Mouse (Mus musculus) hindbrain, postnatal 0 days (tissue): ENCODE measurements at regions not wholly inside any gene's neighbourhood (a gene's known extent, or its start where the extent isn't known, plus 50 kb on each side); places are given as distances from the start of the nearest gene placed in this dataset.
"Not testable (repeated sequence)": the region's sequence is repeated elsewhere in the genome, so short reads cannot be mapped to it uniquely, and the experiment has no call there.

Source experiments
- ATAC-seq: fragments of 200-750 bp; cut with Nextera tagmentation; 2 replicates; pipeline ENCODE4 v1.8.0; 2017; ENCODE audit warnings: mild to moderate bottlenecking, moderate TSS enrichment, moderate library complexity
- DNase-seq: peaks from one replicate; pipeline ENCODE4 v3.0.0-alpha.2; 2015; ENCODE audit warnings: low spot score
- H3K27ac ChIP-seq: fragments of 300-500 bp; sonication (generic); 2 replicates; pipeline ENCODE4 v1.5.1; 2014; ENCODE audit warnings: mild to moderate bottlenecking
- H3K27me3 ChIP-seq: fragments of 300-500 bp; sonication (generic); 2 replicates; pipeline ENCODE4 v1.6.1; 2014; ENCODE audit warnings: low read length, mixed read lengths; ENCODE audit not compliant: insufficient read depth
- H3K36me3 ChIP-seq: fragments of 300-500 bp; sonication (generic); 2 replicates; pipeline ENCODE4 v1.6.1; 2014; ENCODE audit warnings: low read length, mixed read lengths; ENCODE audit not compliant: insufficient read depth
- H3K4me1 ChIP-seq: fragments of 300-500 bp; sonication (generic); 2 replicates; pipeline ENCODE4 v1.6.1; 2014; ENCODE audit warnings: antibody characterized with exemption, low read length, mixed read lengths; ENCODE audit not compliant: insufficient read depth
- H3K4me2 ChIP-seq: fragments of 300-500 bp; sonication (generic); 2 replicates; pipeline ENCODE4 v1.6.1; 2014; ENCODE audit warnings: low read depth, mild to moderate bottlenecking, low read length, moderate library complexity, mixed read lengths
- H3K4me3 ChIP-seq: fragments of 300-500 bp; sonication (generic); 2 replicates; pipeline ENCODE4 v1.5.1; 2014; ENCODE audit warnings: low read length
- H3K9ac ChIP-seq: fragments of 300-500 bp; sonication (generic); replicated peaks from 2 replicates; pipeline ENCODE4 v1.6.1; 2014; ENCODE audit warnings: mild to moderate bottlenecking, low read length, moderate library complexity, mixed read lengths
- H3K9me3 ChIP-seq: fragments of 300-500 bp; sonication (generic); 2 replicates; pipeline ENCODE4 v1.6.1; 2016; ENCODE audit warnings: low read length, mixed read lengths
- CTCF ChIP-seq: IDR thresholded peaks from 2 replicates; pipeline ENCODE4 v1.5.1; 2016; ENCODE audit warnings: antibody characterized with exemption, control low read depth, low read depth
- WGBS: fragments of 180-500 bp; shearing (Covaris S2); extraction: QIAGEN DNeasy Blood & Tissue Kit; methylation state at CpG from one replicate; pipeline ENCODE4 v1.1.7; 2014; 5-methylcytosine and 5-hydroxymethylcytosine counted together

- no peaks in the 10 kb centered on the region for H3K36me3 ChIP-seq
- WGBS: 96% methylated on average over 2 of the region's 2 CpGs
- ATAC-seq (no peak), DNase-seq (no peak)
- no peak overlapping the region for H3K27ac ChIP-seq
- no peaks in the 10 kb centered on the region for H3K27me3 ChIP-seq
- no peak overlapping the region for H3K4me3 ChIP-seq
- no peak overlapping the region for H3K9ac ChIP-seq
- H3K4me1 ChIP-seq: no peaks in the 10 kb centered on the region
- TF ChIP-seq CTCF: no peak
- no peaks in the 10 kb centered on the region for H3K9me3 ChIP-seq
- H3K4me2 ChIP-seq: no peak overlapping the region
Measured at GRCm38 (mm10) chr16:86821586-86821985, 532.4 kb upstream of the N6amt1 start.

- H3K27ac ChIP-seq, H3K27me3 ChIP-seq, H3K4me1 ChIP-seq, H3K4me3 ChIP-seq, H3K9me3 ChIP-seq, H3K36me3 ChIP-seq, H3K4me2 ChIP-seq, DNase-seq, H3K9ac ChIP-seq, ATAC-seq: not testable (repeated sequence)
- 79% methylated on average over 1 of the region's 1 CpGs for WGBS
Measured at GRCm38 (mm10) chr16:86818639-86819038, 535.3 kb upstream of the N6amt1 start.

GRCm38 (mm10) chr16:86816763-86817593 is 537.0 kb upstream of the N6amt1 start:
- Histone ChIP-seq H3K4me3 (no peak overlapping the region), H3K4me1 (no peaks in the 10 kb centered on the region), H3K36me3 (no peaks in the 10 kb centered on the region), H3K9me3 (no peaks in the 10 kb centered on the region), H3K27ac (no peak overlapping the region), H3K4me2 (no peak overlapping the region), H3K9ac (no peak overlapping the region), H3K27me3 (no peaks in the 10 kb centered on the region)
- WGBS: 70% methylated on average over 8 of the region's 8 CpGs
- ATAC-seq (no peak), DNase-seq (no peak)
- no peak for TF ChIP-seq CTCF

DNA sequence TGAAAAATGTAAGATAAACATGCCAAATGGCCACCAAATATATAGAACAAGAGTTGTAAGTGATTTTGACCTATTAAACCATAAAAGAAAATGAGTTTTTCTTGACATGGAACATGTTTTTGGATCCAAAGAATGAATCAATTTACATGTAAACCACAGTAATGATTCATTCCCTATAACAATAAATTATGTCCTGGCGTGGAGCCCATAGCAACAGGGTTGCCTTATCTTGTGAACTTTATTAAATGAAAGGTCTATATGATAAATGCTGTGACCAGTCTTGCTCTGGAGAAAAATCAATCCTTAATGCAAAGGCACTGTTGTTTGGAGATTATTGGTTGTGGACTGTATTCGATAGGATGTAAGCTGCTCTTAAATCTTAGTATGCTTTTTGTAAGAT is 538.0 kb upstream of the N6amt1 start:
- no peak overlapping the region for H3K27ac ChIP-seq
- H3K9ac ChIP-seq: no peak overlapping the region
- ATAC-seq (no peak), DNase-seq (no peak)
- TF ChIP-seq CTCF: no peak
- H3K9me3 ChIP-seq: no peaks in the 10 kb centered on the region
- no peak overlapping the region for H3K4me2 ChIP-seq
- 83% methylated on average over 2 of the region's 2 CpGs for WGBS
- no peaks in the 10 kb centered on the region for H3K36me3 ChIP-seq
- no peak overlapping the region for H3K4me3 ChIP-seq
- H3K27me3 ChIP-seq: no peaks in the 10 kb centered on the region
- H3K4me1 ChIP-seq: no peaks in the 10 kb centered on the region

DNA sequence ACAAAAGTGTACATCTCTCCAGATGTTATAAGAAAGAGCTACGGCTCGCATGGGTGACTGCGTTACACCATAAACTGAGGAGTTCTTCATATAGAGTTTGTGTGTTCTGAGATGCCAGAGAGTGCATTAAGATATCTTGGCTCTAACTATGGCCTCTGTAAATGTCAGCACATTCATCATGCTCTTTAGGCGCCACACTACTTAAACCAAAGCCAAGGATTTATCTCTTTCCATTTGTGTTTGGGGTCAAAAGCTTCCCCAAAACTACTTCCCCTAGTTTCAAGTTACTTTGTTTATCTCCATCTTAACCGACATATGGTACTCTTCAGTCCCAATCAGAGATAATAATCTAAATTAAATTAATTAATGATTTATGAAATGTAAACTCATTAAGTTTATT is 541.3 kb upstream of the N6amt1 start:
- 86% methylated on average over 5 of the region's 5 CpGs for WGBS
- Histone ChIP-seq H3K4me3 (no peak overlapping the region), H3K9ac (no peak overlapping the region), H3K36me3 (no peaks in the 10 kb centered on the region), H3K9me3 (no peaks in the 10 kb centered on the region), H3K4me2 (no peak overlapping the region), H3K27me3 (no peaks in the 10 kb centered on the region), H3K27ac (no peak overlapping the region), H3K4me1 (no peaks in the 10 kb centered on the region)
- DNase-seq: no peak
- no peak for TF ChIP-seq CTCF
- ATAC-seq: no peak

GRCm38 (mm10) chr16:86808644-86809324 is 545.2 kb upstream of the N6amt1 start:
- no peaks in the 10 kb centered on the region for H3K4me1 ChIP-seq
- no peak overlapping the region for H3K27ac ChIP-seq
- H3K36me3 ChIP-seq: no peaks in the 10 kb centered on the region
- H3K4me3 ChIP-seq: no peak overlapping the region
- no peaks in the 10 kb centered on the region for H3K27me3 ChIP-seq
- WGBS: 73% methylated on average over 5 of the region's 5 CpGs
- DNase-seq (no peak), ATAC-seq (no peak)
- no peaks in the 10 kb centered on the region for H3K9me3 ChIP-seq
- no peak overlapping the region for H3K4me2 ChIP-seq
- no peak for TF ChIP-seq CTCF
- H3K9ac ChIP-seq: no peak overlapping the region

DNA sequence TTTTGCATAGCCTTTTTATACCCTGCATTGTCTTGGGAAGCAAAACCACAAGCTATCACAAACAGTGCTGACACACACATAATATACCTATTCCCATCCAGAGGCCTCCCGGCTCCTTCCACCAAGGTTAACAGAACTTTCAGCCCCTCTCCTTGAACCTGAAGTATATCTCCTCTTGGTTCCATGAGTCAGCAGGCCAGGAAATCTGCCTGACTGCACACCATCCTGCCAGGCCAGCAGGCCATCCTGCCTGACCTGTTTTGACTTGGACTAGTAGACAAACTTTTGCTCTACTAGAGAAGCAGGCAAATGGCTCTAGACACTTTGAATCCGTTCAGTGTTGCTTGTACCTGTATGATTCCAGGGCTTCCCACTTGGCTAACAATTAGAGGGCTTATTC is 547.6 kb upstream of the N6amt1 start:
- H3K4me3 ChIP-seq: no peak overlapping the region
- no peaks in the 10 kb centered on the region for H3K4me1 ChIP-seq
- no peak overlapping the region for H3K4me2 ChIP-seq
- H3K27me3 ChIP-seq: no peaks in the 10 kb centered on the region
- no peak for TF ChIP-seq CTCF
- H3K9ac ChIP-seq: no peak overlapping the region
- 84% methylated on average over 2 of the region's 2 CpGs for WGBS
- no peak for DNase-seq
- no peaks in the 10 kb centered on the region for H3K9me3 ChIP-seq
- no peak for ATAC-seq
- H3K27ac ChIP-seq: no peak overlapping the region
- no peaks in the 10 kb centered on the region for H3K36me3 ChIP-seq
